Mouse (Mus musculus): Measurements from ENCODE around the gene Bcdin3d.

The Bcdin3d gene

DNA sequence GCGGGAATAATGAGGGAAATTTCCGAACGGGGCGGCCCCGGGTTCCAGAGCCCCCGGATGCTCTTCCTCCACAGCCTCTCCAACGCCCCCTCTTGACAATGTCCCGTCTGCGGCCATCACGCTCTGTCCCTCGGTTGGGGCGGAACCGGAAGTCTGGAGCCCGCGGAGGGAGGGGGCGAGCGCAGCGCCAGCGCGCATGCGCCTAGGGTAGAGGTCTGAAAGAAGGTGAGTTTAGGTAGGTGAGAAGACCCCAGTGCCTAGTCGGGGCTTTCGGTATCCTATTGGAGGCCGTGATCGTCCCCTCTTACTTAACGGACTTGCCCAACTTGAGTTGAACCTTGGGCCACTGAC is at the start of gene Bcdin3d:
Bcdin3d (minus strand) TSS at position 155 of the 351 bp plus-strand sequence.
- peak; percentile 87 to 92 for DNase-seq

GRCm38 (mm10) chr15:99520306-99520705 is 45.8 kb upstream of the Bcdin3d start:
- DNase-seq: no peak

DNA sequence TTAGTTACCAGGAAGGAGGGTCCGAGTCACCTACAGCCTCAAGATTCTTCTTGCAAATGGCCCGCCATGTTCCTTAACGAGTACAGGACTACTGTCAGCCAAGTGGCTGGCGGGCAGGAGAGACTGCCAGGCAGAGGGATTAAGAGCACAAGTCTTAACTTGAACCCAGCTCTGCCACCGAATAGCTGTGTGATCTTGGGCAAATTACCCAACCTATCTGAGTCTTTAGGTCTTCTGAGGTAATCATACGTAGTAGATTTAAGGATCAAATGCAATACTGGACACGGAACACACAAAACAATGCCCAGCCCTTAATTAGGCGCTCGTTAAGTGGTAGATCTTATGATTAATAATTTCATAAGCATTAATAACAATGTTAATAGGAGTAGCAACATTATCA is 45.1 kb upstream of the Bcdin3d start:
- DNase-seq: no peak

- DNase-seq: no peak
These were observed 43.2 kb upstream of the Bcdin3d start for GRCm38 (mm10) chr15:99517715-99518114.

DNA sequence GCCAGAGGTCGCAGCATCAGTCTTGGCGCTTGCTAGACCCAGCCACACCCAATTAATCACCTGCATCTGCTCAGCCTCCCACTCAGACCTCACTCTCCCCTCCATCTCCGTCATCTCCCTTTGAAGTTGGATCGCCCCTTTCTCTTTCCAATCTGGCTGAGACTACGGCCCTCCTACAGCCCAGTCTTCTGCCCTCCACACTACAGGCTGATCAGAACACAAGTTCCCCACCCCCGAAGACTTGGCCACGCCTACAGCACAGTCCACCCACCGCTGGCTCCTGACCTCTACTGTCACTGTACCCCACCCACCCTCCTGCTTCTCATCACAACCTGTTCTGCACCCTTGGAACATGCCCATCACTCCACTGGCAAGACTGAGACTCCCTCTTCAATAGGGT is 42.2 kb upstream of the Bcdin3d start:
- DNase-seq: no peak

GRCm38 (mm10) chr15:99511797-99512525 is 37.4 kb upstream of the Bcdin3d start:
- peak; percentile 54 to 75 for DNase-seq

GRCm38 (mm10) chr15:99510621-99511020 is 36.1 kb upstream of the Bcdin3d start:
- no peak for DNase-seq

- DNase-seq: peak in 1 of 2 experiments; percentile 53
These were observed 35.3 kb upstream of the Bcdin3d start for GRCm38 (mm10) chr15:99509840-99510239.

DNA sequence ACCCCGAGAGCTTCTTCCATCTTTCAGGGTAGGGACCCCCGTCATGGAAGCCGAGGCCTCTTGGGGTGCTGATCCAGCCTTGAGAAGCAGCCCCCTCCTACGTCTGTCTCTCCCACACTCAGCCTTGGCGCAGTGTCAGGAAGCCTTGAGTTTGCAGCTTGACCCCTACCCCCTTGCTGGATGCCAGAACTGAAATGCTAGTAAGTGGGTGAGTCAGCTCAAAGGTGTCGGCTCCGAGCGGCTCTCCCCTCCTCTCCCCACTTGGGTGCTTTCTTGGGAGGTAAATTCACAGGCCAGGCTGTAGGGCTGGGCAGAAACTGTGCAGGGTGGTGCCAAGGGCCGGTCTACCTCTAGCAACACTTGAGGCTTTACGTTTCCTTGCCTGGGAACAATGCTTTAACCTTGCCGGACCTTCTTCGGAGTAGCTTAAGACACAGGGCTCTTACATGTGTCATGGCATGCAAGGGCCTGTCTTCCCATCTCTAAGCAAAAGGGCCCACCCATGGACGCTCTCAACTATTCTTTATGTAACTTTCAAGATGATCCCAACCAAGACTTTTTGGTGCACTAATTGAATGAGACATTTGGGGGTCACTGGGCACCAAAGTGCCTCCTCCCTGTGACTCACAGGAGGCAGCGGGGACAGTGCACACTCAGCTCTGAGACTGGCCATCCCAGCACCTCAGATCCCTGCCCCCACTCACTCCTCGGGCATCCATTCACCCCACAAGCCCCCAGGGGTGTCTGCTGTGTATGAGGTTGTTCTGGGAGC is 31.0 kb upstream of the Bcdin3d start:
- peak; percentile 76 to 88 for DNase-seq

DNA sequence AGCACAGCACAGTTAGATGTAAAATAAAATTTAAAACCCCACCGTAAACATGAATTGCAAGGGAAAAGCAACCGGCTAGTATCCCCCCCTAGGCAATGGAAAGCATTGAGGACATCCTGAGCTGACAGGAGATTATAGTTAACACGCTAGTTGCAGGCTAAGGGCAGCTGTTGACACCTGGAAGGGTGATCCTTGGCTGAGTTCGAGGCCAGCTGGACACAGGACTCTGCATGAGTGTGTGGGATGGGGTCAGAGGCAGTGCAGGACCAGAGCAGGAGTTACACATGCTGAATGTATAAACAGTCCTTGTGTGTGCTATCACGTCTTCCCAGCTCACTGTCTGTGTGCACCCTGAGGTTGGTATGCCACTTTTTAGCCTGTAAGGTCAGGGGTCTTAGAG is 28.7 kb upstream of the Bcdin3d start:
- no peak for DNase-seq

- DNase-seq: no peak
These were observed 27.8 kb upstream of the Bcdin3d start for GRCm38 (mm10) chr15:99502311-99502831.

GRCm38 (mm10) chr15:99501292-99502260 is 27.0 kb upstream of the Bcdin3d start:
- no peak for DNase-seq

GRCm38 (mm10) chr15:99500320-99500719 is 25.8 kb upstream of the Bcdin3d start:
- DNase-seq: peak; percentile 72 to 85

DNA sequence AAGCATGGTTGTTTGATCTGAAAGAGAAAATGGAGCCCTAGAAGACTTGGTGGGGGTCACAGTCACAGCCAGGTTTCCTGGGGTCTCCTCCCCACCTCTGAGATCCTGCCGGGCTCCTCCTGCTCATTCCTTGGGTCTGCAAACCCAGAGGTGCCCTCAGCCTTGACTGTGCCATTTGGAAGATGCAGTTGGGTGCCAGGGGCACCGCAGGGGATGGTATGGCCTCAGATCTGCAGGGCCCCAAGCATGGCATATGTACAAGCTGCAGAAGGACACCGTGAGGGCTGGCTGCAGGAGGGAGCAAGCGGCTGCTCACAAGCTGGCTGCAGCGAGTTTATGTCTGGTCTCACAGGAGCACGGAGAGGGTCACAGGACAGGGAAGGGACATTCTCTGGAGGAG is 25.2 kb upstream of the Bcdin3d start:
- DNase-seq: no peak

DNA sequence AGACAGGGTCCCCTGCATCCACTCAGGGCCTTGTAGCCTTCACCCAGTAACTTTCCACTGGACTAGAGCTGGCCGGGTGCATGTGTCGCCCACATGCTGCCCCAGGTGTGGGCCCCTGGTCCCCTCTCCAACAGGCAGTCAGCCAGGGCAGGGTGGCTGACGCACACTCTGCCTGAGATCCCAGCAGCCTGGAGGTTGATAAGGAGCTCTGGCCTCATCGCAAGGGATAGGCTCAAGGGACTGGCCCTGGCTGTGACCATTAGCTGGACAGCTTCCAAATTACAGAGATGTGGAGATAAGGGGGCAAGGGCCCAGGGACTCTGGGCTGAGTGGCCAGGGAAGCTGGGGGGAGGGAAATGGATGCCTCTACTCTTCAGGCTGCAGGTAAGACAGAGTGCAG is 24.3 kb upstream of the Bcdin3d start:
- peak; percentile 68 to 86 for DNase-seq

GRCm38 (mm10) chr15:99498356-99498755 is 23.8 kb upstream of the Bcdin3d start:
- DNase-seq: no peak

DNA sequence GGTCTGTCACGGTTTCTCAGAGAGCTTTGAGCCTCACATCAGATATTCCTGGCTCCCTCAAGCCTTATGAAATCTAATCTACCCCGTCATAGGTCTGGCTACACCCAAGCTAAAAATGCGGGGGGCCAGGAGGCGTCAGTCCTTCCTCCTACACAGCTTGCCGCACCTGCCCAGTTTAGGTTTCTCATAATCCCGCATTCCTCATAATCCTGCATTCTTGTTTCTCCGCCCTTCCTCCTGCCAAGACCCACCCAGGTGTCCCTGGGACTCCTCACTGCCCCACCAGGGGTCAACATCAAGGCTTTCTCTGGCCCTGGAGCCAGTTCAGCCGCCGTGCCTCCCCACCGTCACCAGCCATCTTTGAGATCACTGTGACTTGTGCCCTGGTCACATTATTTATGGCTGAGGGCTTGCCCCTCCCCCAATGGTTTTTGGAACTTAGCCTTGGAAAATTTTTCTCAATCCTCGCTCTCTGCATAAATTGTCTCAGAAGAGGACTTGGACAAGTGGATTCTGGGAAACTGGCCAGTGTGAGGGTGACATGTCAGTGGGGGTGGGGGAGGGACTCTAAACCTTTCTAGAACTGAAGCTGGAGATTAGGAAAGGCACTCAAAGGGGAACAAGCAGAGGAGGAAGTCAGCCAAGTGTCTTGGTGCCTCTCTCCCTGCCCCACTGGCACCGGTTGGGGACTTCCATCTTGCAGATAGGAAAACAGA is 23.2 kb upstream of the Bcdin3d start:
- peak; percentile 89 to 92 for DNase-seq

DNA sequence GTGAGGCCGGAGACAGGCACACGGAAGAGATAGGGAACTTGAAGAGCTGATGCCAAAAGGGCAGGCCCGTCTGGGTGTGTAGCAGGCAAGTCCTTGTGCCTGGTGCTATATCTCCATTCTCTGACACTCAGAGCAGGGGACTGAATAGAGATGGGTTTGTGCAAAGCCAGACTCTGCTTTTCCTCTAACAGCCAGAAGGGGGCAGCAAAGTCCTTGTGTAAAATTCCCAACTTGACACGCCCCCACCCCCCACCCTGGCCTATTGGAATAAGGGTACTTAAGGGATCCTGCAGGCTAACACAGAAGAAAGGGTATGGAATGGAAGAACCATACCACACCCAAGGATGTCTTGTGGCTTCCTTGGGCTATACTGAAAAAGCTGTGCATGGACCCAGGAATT is 22.5 kb upstream of the Bcdin3d start:
- DNase-seq: peak; percentile 59 to 66

DNA sequence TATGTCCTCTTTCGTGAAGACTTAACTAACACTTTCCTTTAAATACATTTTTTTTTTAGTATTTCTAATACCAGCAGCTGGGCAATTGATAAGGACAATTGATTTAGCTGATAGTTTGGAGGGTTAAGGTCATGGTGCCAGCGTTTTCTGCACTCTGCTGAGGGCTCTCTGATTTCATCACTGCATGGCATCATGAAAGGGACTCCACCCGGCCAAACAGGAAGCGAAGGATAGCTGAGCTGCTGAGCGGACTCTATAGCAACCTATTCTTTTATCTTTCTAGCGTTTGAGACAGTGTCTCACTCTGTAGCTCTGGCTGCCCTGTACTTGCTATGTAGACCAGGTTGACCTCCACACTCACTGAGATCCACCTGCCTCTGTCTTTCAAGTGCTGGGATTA is 10.2 kb upstream of the Bcdin3d start:
- DNase-seq: no peak

DNA sequence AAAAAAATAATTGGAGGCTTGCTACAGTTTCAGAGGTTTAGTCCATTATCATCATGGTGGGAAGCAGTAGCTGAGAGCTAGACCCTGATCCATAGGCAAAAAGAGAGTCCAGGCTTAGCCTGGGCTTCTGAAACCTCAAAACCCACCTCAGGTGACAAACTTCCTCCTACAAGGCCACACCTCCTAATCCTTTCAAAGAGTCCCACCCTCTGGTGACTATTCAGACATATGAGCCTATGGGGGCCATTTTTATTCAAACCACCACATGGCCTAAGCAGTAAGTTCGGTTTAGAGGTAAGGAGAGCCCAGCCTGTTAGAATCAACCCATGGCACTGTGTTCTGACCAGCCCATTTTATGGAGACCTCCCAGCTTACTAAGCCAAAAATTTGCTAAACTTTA is 1.3 kb upstream of the Bcdin3d start:
- no peak for DNase-seq

- peak; percentile 67 to 72 for DNase-seq
These were observed 542 bp downstream of the Bcdin3d start for GRCm38 (mm10) chr15:99473801-99474575.

All from lung, adult 18-20 months (tissue).